Mouse (Mus musculus) liver, adult 2 months (tissue): ENCODE measurements around the gene Nufip2.

Experiments used
- CTCF ChIP-seq: fragments of 200-500 bp; IDR thresholded peaks from 2 replicates; pipeline ENCODE4 v1.5.1; 2011; ENCODE audit warnings: low read depth, low read length, control low read depth
- POLR2A ChIP-seq: fragments of 200-500 bp; IDR thresholded peaks from 2 replicates; pipeline ENCODE4 v1.6.1; 2011; ENCODE audit warnings: low read length, control low read depth; ENCODE audit not compliant: insufficient read depth; ENCODE audit errors: extremely low read depth

GRCm38 (mm10) chr11:77719055-77719454 is 33.1 kb downstream of the Nufip2 start:
- TF ChIP-seq CTCF (no peak), POLR2A (no peak)
